Comparison of ENCODE assay signal across 18 mouse cellular contexts in the genomic region with DNA sequence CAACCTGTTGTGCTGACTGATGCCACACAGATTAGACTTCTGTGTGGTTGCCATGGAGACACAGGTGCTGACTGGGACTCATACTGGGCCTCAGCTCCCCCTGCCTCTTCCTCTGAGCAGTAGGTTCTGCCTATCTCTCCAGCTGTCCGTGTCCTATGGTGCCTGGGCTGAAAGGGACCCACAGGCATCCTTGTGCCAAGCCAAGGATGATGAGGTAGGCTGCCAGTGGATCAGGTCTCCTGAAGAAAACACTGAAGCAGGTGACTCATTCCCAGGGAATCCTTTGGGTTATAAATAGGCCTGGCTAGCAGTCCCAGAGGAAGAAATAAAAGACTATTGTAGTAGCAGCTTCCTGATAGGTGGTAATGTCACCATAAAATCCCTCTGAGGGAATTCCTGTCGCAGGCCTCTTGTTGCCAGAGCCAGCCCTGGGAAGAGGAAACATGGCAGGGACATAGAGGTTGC.
DNase-seq lines count a peak whose midpoint lies in the region; ATAC-seq and TF ChIP-seq lines count a peak whose summit lies in the region.
"Had no signal": no experiment of that assay in that cellular context is flagged by ENCODE, and none has a peak within 500 bp of the region (broad histone marks: within the 10 kb centered on the region; RNA-seq: fewer than 3 reads in every experiment).

No protein-coding gene starts in this region.

- WGBS in hindbrain, embryonic 15.5 days: 43% methylated on average over 2 of the region's 2 CpGs
- 57% methylated on average over 2 of the region's 2 CpGs for WGBS in hindbrain, embryonic 11.5 days

- no peaks in the 10 kb centered on the region for H3K36me3 ChIP-seq in hindbrain, embryonic 15.5 days
- H3K36me3 ChIP-seq in hindbrain, embryonic 11.5 days (ENCODE audit: control insufficient read depth, insufficient read depth, low read length): no peaks in the 10 kb centered on the region
- H3K36me3 ChIP-seq in testis, adult 2 months (ENCODE audit: control insufficient read depth, insufficient read depth, low read length): no peaks in the 10 kb centered on the region
- H3K36me3 ChIP-seq: embryonic facial prominence, embryonic 12.5 days; liver, embryonic 13.5 days; lung, embryonic 15.5 days; neural tube, embryonic 15.5 days had no signal

- ATAC-seq in hindbrain, embryonic 15.5 days (ENCODE audit: low FRiP score, low read depth): peak; percentile 68; the same call in 1 of the 2 replicates
- no peak for ATAC-seq in hindbrain, embryonic 11.5 days (ENCODE audit: low FRiP score)
- ATAC-seq in granulocyte monocyte progenitor cell, adult 5-6 weeks (replicated peaks; ENCODE audit: poor library complexity, severe bottlenecking): no peak
- ATAC-seq: CD4-positive, CD25-positive, alpha-beta regulatory T cell, adult 4 months had no signal

- H3K27ac ChIP-seq in hindbrain, embryonic 15.5 days (replicated peaks): no peak overlapping the region
- H3K27ac ChIP-seq in hindbrain, embryonic 11.5 days (ENCODE audit: low read depth, low read length): no peak overlapping the region
- no peak overlapping the region for H3K27ac ChIP-seq in testis, adult 2 months (ENCODE audit: control insufficient read depth, insufficient read depth, low read depth, low read length)
- H3K27ac ChIP-seq: embryonic facial prominence, embryonic 12.5 days; liver, embryonic 13.5 days; lung, embryonic 15.5 days; neural tube, embryonic 15.5 days had no signal

- no peak overlapping the region for H3K9ac ChIP-seq in hindbrain, embryonic 15.5 days
- H3K9ac ChIP-seq in hindbrain, embryonic 11.5 days (ENCODE audit: low read depth, low read length): no peak overlapping the region
- H3K9ac ChIP-seq: embryonic facial prominence, embryonic 12.5 days; liver, embryonic 13.5 days; lung, embryonic 15.5 days; neural tube, embryonic 15.5 days had no signal

- H3K27me3 ChIP-seq in hindbrain, embryonic 15.5 days: no peaks in the 10 kb centered on the region
- H3K27me3 ChIP-seq in hindbrain, embryonic 11.5 days (ENCODE audit: control insufficient read depth, insufficient read depth, low read length): no peaks in the 10 kb centered on the region
- no peaks in the 10 kb centered on the region for H3K27me3 ChIP-seq in testis, adult 2 months (ENCODE audit: control insufficient read depth, insufficient read depth, low read length)
- H3K27me3 ChIP-seq: liver, embryonic 13.5 days; lung, embryonic 15.5 days; neural tube, embryonic 15.5 days had no signal

- H3K4me1 ChIP-seq in hindbrain, embryonic 15.5 days (replicated peaks): peaks cover 5% of the 10 kb centered on the region; the same call in 1 of the 2 replicates
- H3K4me1 ChIP-seq in hindbrain, embryonic 11.5 days (replicated peaks; ENCODE audit: control insufficient read depth, insufficient read depth, low read length): no peaks in the 10 kb centered on the region
- H3K4me1 ChIP-seq in testis, adult 2 months (ENCODE audit: control insufficient read depth, insufficient read depth, low read length): peaks cover 11% of the 10 kb centered on the region
- H3K4me1 ChIP-seq: embryonic facial prominence, embryonic 12.5 days; liver, embryonic 13.5 days; lung, embryonic 15.5 days had no signal

- no peak overlapping the region for H3K4me3 ChIP-seq in hindbrain, embryonic 15.5 days
- no peak overlapping the region for H3K4me3 ChIP-seq in hindbrain, embryonic 11.5 days (ENCODE audit: low read depth, low read length)
- peak overlapping the region; percentile 74 for H3K4me3 ChIP-seq in testis, adult 2 months (ENCODE audit: control insufficient read depth, low read depth, low read length)
- H3K4me3 ChIP-seq: embryonic facial prominence, embryonic 12.5 days; liver, embryonic 13.5 days; lung, embryonic 15.5 days; neural tube, embryonic 15.5 days had no signal

- peak; percentile 20; the same call in 1 of the 2 replicates for TF ChIP-seq POLR2A in testis, adult 2 months (IDR thresholded peaks at IDR 0.05; ENCODE audit: control insufficient read depth, low read depth, low read length)

- H3K9me3 ChIP-seq in hindbrain, embryonic 15.5 days: no peaks in the 10 kb centered on the region
- H3K9me3 ChIP-seq in hindbrain, embryonic 11.5 days (ENCODE audit: control insufficient read depth, low read length): no peaks in the 10 kb centered on the region
- H3K9me3 ChIP-seq: embryonic facial prominence, embryonic 12.5 days; liver, embryonic 13.5 days; lung, embryonic 15.5 days; neural tube, embryonic 15.5 days had no signal

- no peak for DNase-seq in hindbrain, embryonic 11.5 days (ENCODE audit: low spot score)
- DNase-seq in testis, postnatal 14 days (ENCODE audit: low spot score): no peak
- DNase-seq in fibroblast of lung, adult 2 months (ENCODE audit: low read depth): peak; percentile 57
- DNase-seq in gastrocnemius, postnatal 36 days: no peak
- DNase-seq: adrenal gland, postnatal 10 days; cerebellum, adult 2 months; heart, postnatal 36 days; kidney, adult 11 months; kidney, postnatal 14 days; layer of hippocampus, adult 9-11 months; liver, embryonic 13.5 days had no signal

- no peak overlapping the region for H3K4me2 ChIP-seq in hindbrain, embryonic 15.5 days
- H3K4me2 ChIP-seq in hindbrain, embryonic 11.5 days (replicated peaks; ENCODE audit: low read depth, low read length): no peak overlapping the region
- H3K4me2 ChIP-seq: embryonic facial prominence, embryonic 12.5 days; liver, embryonic 13.5 days; lung, embryonic 15.5 days; neural tube, embryonic 15.5 days had no signal

- intact Hi-C loops in gastrocnemius, postnatal 36 days (cut with DNase I): no loop called here

- TF ChIP-seq CTCF in testis, adult 2 months (IDR thresholded peaks at IDR 0.05; ENCODE audit: control insufficient read depth, insufficient read depth, insufficient replicate concordance, low read depth, low read length): no peak
